Mouse (Mus musculus): ENCODE data around the gene Serpina16.

GRCm38 (mm10) chr12:103700144-103700750 lies 24.3 kb upstream of the Serpina16 start:
- no peak for TF ChIP-seq CTCF (IDR thresholded peaks at IDR 0.05)
- no peak for TF ChIP-seq EP300 (IDR thresholded peaks at IDR 0.05)

All from lung, postnatal 0 days (tissue).